Mouse (Mus musculus) 3T3-L1 (cell line): ENCODE measurements around the gene Dnase1.
"Not testable (repeated sequence)": the region's sequence is repeated elsewhere in the genome, so short reads cannot be mapped to it uniquely, and the experiment has no call there.

Experiments used
- DNase-seq: peaks from one replicate; pipeline ENCODE4 v3.0.0-alpha.2; 2015; ENCODE audit warnings: low read depth, low spot score

Dnase1 gene

DNA sequence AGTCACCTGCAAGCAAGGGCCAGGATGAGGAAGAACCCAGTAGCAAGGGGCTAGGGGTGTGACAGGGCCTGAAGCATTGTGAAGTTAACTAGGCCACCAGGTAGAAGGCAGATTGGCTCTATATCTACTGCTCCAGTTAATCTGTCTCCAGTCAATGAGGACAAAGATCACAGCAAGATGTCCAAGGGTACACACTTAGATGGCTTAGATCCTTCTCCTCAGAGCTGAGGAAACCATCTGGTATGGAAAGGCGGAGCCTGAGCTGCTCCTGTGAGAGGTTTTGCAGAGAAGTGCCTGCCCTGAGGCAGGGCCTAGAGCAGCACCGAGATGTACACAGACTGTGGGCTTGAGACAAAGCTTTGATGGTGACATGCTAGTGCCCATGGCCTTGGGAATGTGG, 7.4 kb downstream of the Dnase1 start:
- no peak for DNase-seq

DNA sequence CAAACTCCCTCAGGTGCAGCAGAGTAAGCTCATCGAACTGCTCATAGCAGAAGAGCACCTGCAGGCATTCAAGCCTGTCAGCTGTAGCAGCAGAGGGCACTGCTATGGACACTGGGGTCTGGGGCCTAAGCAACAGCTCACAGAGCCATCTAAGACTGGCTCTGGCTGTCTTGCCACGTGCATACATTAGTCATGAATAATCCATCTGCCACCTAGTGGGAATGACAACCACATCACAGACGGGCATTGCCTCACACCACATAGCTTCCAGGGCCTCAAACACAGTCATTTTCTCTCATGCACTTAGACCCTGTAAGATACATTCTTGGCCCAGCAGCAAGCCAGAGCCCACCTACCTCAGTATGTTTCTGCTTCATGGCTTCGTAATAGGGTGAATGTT, 8.8 kb downstream of the Dnase1 start:
- DNase-seq, result peak; percentile 41

DNA sequence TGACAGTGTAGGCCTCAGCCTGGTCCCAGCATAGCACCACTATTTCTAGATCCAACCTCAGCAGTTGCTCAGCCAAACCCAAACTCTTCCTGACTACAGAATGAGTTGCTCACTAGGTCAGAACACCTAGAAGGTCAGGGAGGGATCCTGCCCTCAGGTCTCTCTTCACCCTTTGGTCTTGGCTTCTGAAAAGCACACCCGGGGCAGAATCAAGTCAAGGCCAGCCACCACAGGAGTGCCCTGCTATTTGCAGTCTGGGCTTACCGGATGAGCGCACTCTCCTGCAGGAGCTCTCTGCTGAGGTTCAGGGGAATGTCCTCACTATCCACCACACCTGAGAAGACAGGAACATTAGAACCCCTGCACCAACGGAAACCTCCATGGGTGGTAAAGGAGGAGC, 15.9 kb downstream of the Dnase1 start:
- DNase-seq, result no peak

DNA sequence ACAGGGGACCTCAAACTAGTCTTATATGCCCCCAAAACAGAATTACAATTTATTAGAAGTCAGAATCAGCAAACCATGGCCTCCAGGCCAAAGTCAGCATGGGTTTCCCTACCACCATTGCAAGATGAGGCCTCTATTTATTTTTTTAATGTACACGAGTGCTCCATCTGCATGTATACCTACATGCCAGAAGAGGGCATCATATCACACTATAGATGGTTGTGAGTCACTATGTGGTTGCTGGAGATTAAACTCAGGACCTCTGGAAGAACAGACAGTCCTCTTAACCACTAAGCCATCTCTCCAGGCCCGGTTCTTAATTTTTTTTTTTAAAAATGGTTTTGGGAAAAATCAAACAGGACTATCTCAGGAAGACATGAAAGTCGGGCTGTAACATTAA, 17.1 kb downstream of the Dnase1 start:
- DNase-seq, result peak; percentile 42

DNA sequence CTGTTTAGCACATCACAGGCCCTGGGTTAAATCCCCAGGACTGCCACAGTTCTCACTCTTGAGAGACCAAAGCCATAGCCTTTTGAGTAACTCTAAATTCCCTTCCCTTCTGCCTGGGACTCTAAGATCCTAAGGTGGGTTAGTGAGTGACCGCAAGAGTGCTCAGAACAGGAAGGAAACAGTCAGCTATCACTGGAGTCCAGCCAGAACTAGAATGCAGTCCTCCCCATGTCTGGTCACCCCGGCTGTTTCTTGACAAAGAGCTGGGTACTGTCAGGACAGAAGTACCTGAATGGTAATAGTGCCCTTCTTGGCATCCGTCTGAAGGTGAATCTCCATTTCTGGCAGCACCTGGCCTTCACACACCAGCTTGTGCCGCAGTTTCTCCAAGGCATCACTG, 28.2 kb downstream of the Dnase1 start:
- no peak for DNase-seq

DNA sequence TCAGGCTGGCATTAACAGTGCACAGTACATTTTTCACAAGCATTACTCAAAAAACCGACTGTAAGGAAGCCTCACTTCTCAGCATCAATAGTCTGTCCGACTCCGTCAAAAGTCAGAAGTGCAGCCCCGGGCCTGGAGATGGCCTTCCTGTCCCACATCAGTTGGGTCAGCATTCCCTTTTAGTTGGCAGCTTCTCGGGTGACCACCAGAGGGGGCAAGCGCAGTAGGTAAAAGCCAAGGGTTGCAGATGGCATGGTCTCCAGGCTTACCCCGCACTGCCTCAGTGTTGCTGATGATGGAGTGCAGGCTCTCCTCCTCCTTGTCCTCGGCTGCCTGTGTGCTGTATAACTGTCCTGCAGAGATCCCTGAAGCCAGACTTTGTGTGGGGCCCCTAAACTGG, 31.8 kb downstream of the Dnase1 start:
- DNase-seq, result peak; percentile 73

DNA sequence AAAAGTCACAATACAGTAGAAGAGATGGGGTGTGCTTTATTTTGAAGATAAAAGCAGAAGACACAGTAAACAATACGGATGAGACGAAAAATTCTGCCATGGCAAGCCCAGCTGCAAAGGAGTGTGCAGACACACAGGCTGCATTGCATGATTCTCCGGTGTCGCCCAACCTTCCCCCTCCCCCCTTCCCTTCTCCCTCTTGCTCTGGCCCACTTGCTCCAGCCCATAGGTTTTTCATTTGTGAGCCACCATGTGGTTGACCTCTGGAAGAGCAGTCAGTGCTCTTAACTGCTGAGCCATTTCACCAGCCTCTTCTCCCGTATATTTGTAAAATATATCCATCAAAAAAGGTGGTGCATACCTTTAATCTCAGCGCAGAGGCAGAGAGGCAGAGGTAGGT, 37.6 kb downstream of the Dnase1 start:
- DNase-seq, result peak; percentile 43

DNA sequence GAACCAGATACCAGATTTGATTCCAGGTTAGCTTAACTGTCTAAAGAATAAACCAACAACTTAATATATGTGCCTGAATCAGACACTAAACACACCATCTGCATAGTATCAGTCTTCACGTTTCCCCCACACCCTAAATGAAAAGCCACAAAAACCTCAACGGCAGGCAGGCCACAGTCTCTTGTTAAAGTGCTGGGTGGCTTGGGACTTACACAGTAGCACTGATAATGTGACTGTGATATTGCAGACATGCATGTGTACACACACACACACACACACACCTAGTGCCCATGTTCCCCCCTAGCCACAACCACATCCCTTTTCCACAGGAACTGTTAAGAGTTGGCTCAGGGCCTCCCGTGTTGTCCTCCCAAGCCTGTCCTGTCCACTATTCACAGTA, 38.1 kb downstream of the Dnase1 start:
- no peak for DNase-seq

DNA sequence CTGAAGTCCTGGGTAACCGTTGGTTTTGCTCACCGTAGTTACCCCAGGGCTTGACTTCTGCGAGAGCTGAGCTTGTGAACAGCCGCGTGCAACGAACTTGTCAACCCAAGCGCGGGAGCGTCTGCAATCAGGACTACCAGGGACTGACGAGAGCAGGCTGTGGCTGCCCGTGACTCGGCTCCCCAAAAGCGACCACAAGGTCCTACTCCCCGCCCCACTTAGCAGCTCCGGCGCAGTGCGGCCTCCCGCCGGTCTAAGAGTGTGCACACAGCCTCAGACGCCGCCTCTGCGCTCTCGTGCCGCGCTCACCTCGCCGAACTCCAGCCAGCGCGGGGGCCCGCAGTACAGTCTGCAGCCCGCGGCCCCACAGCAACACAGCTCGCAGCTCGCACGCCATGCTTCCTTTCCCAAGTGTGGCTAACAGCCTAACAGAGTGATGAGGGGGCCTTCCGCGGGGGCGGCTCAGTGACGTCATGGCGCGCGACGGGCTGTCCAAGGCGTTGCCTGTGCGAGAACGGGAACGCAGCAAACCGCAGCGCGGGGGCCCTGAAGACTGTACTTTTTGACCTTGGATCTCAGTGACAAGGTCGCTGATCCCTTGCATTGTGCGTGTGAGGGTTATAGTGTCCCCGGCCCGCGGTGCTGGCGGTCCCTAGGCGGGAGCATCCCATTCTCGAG, 40.8 kb downstream of the Dnase1 start, which contains the start of gene Trap1:
TSS of gene Trap1 (minus strand) at position 444 of the 678 bp plus-strand sequence.
- DNase-seq, result peak; percentile 88

DNA sequence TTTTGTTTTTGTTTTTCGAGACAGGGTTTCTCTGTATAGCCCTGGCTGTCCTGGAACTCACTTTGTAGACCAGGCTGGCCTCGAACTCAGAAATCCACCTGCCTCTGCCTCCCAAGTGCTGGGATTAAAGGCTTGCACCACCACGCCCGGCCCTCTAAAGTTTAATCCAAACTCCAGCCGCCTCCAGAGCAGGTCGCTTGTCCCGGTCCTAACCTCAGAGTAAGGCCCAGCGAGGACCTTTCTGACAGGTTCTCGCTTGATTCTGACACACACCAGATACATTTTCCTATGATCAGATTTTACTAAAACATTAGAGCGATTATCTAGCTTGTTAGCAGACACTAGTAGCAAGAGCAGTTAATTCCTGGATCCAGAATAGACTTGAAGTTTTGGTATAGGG, 41.6 kb downstream of the Dnase1 start:
- DNase-seq, result peak; percentile 25

DNA sequence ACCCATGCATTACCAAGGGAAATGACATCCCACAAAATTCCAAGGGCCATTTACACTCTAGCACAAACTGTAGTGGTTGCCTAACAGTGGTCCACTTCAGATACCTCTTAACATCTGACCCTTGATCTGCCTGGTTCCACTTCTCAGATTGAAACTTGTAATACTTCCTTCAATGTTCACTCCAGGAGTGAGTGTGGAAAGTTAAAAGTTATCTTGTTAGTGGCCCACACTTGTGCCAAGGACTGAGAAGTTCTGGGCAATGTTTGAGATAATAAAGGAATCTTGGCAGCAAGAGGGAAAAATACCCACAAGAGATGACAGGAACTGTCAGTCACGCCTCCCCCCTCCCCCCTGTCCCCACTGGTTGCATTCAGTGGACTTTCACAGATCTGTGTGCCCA, 42.9 kb downstream of the Dnase1 start:
- DNase-seq, result no peak

DNA sequence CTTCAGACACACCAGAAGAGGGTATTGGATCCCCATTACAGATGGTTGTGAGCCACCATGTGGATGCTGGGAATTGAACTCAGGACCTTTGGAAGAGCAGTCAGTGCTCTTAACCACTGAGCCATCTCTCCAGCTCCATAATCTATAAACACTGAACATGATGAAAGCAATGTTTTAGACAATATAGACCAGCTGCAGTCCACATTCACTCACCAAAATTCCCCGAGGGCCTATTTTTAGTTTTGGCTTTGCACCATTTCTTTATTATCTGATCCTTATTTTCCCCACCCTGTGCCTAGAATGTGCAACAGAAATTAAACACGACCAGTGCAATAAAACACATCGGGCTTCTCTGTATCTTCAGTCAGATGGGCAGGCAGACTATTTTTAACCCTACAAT, 43.7 kb downstream of the Dnase1 start:
- not testable (repeated sequence) for DNase-seq

DNA sequence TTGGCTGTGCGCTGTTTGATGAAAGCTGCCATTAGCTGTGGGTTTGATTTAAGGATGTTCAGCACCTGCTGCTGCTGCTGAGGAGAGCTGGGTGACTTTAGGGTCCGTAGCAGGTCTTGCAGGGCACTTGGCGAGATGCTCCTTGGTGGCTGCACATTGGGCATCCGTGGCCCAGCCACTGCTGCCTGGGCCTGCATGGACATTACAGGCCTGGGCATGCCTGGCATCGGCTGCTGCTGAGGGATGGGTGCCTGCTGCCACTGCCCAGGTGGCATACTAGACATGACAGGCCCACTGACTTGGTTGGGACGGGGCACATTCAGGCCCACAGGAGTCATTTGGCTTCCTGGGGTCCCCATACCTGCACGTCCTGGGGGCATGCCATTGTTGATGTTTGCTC, 48.3 kb downstream of the Dnase1 start:
- DNase-seq, result no peak

DNA sequence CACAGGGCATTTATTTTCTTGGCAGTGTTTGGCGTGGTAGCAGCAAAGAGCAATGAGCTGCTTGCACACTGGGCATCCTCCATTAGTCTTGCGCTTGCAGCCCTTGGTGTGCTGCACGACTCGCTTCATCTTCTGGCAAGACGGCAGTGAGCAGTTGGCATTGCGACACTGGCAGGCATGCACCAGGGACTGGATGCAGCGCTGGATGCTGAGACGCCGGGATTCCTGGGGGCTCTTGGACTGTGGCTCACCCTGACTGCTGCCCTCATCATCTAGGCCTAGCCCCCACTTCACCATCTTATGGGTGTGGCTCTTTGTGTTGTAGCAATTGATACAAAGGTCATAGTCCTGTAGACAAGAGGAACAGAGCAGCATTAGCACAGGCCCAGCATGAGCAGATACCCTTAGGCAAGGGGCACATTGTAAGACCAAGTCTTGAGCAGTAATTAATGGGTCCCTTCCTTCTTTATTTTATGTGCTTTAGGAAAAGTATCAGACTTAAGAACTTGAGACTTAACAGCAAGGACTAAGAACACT, 49.2 kb downstream of the Dnase1 start:
- DNase-seq, result no peak

DNA sequence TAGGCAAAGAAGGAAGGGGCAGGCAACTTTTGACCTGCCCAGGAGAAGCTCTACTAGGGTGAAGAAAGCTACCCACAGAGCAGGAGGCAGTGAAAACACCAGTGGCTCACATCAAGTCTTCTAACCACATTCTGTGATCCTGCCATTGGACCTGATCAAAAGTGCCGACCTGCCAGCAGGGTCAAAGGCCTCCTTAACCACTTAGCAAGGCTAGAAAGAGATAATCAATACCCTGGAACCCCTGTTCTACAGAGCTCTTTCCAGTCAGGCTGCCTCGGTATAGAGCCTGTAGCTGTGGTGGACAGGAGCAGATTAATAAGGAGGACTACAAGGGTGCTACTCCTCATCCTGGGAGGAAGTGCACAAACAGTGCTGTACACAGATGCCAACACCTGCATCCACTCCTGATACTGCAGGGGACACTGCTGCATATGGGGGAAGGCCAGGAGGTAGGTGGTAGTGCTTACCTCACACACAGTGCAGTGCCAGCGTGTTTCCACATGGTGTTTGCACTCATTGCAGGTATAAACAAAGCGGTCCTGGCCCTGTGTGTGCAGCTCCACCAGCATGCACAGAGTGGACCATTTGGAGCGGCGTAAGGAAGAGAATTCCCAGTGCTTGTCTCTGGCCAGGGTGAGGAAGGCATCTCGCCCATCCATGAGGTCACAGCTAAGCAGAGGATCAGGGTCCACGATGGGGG, 50.6 kb downstream of the Dnase1 start:
- no peak for DNase-seq
